Mouse (Mus musculus): ENCODE measurements around the gene Rfc1. TPM values are rescaled to one million over a fixed set of nuclear protein-coding genes. Genes with fewer than 3 reads are reported as not detected.
"Not testable (repeated sequence)": the region's sequence is repeated elsewhere in the genome, so short reads cannot be mapped to it uniquely, and the experiment has no call there.

Rfc1 gene
- polyA plus RNA-seq, 1 experiment from 2014 or later, result 50.2 TPM

DNA sequence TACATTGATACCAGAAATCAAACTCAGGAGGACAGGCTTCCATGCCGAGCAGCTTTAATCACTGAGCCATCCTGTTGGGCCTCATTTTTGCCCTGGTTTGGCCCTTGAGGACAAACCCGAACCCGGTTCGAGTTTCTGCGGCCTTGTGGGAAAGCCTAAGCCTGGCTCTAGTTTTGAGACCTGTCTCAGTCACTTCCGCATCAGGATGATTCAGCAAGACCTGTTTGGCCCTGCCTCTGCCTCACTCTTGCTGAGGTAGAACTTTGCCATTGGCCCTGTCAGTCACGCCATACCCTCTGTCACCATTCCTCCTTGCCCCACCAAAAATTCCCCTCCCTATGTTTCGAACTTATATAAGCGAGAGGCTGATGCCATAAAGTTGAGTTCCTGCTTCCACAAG lies 35.3 kb downstream of the Rfc1 start:
- DNase-seq (ENCODE audit: low read depth, low spot score) (no peak), ATAC-seq (no peak)
- ChIA-PET CTCF (no interaction called here), POLR2A (no interaction called here)
- in situ Hi-C loops (cut with MboI; ENCODE audit: low pct_unique_long_range_greater_than_20kb), result no loop called here
- TF ChIP-seq CTCF (IDR thresholded peaks at IDR 0.05), result no peak
- H3K27me3 ChIP-seq, result no peaks in the 10 kb centered on the region

DNA sequence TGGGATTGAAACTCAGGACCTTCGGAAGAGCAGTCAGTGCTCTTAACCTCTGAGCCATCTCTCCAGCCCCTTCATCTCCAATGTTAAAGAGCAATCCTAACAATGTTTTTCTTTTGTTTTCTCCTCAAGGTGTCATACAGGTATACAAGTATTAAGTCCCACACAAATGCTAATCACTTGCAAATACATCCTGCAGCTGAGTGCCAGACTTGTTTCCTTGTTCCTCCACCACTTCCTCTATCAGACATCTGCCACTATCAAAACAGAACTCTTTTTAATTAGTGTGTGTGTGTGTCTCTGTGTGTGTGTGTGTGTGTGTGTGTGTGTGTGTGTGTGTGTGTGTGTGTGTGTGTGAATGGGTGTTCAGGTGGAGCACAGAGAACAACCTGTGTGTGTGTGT lies 35.8 kb downstream of the Rfc1 start:
- POLR2A ChIA-PET; in situ Hi-C loops (cut with MboI; ENCODE audit: low pct_unique_long_range_greater_than_20kb); H3K27me3 ChIP-seq; ATAC-seq; DNase-seq (ENCODE audit: low read depth, low spot score); CTCF ChIA-PET: not testable (repeated sequence)

DNA sequence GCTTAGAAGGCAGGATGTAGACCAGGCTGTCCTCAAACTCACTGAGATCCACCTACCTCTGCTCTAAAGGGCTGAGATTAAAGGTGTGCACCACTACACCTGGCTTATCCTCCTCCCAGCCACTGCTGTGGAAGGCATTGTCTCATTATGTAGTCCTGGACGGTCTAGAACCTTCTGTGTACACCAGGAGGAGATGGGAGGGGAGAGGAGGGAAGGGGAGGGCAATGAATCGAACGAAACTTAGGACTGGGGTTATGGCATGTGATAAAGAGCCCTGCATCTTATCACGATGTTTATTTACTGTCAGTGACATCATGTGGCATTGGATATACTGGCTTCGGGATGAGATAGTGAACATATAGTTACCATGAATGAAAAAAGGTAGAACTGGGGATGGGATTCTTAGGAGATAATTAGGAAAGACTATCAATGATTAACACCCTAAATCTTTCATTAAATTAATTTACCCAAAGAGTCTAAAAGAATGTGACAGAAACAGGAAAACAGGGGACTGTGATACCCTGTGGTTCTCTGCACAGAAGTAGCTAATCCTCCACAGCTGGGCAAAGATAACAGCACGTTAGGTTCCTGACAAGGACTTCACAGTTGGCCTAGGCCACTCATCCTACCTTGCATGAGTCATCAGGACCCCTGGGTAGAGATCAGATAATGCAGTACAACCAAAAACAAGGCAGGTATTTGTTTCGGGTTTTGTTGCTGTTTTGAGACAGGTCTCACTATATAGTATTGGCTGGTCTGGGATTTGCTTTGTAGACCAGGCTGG lies 37.1 kb downstream of the Rfc1 start:
- in situ Hi-C loops (cut with MboI; ENCODE audit: low pct_unique_long_range_greater_than_20kb), result no loop called here
- DNase-seq (ENCODE audit: low read depth, low spot score) (peak; percentile 7), ATAC-seq (peak; percentile 47)
- H3K27me3 ChIP-seq, result no peaks in the 10 kb centered on the region
- CTCF ChIA-PET, result no interaction called here
- no peak for TF ChIP-seq CTCF (IDR thresholded peaks at IDR 0.05)
- POLR2A ChIA-PET, result no interaction called here

DNA sequence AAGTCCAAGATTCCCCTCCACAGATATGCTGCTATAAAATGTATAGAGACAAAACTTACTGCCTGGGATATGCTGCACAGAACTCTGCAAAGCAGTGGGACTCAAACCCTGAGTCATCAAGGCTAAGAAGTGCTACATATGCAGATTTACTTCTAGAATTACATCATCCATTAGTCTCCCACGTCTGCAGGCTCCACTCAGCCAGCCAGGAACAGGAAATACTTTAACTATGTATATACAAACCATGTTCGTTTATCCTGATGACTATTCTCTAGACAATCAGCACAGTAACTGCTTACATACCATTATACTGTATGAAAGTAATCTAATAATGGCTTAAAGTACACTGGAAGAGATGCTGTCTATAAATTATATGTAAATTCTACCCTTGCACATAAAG lies 41.2 kb downstream of the Rfc1 start:
- ChIA-PET POLR2A (interaction anchor here (0.9 to 1.0 kb wide), 2 partner anchors 8 to 12 kb away, joined by 3 read pairs; no protein-coding TSS in a partner anchor), CTCF (interaction anchor here (0.6 to 1.8 kb wide), 7 partner anchors 10 to 294 kb away, joined by 3 to 4 read pairs (median 3); no protein-coding TSS in a partner anchor)
- in situ Hi-C loops (cut with MboI; ENCODE audit: low pct_unique_long_range_greater_than_20kb), result no loop called here
- no peak for TF ChIP-seq CTCF (IDR thresholded peaks at IDR 0.05)
- no peak for DNase-seq (ENCODE audit: low read depth, low spot score)
- H3K27me3 ChIP-seq, result no peaks in the 10 kb centered on the region
- no peak for ATAC-seq

DNA sequence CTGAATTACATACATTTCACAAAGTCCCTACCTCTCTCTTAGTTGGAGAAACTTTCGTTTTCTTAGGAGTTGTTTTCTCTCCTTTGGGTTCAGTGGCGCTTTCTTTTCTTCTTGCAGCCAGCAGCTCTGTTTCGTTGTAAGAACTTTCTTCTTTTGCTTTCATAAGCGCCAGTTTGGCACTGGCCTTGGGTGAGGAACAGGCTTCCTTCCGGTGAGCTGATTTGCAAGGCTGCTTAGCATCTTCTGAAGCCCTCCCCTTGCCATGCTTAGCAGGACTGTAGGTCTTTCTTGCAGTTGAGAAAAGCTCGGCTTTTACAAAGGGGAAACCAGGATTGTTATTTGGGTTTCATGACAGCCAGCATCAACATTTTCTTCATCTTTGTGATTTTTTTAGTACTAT lies 41.8 kb downstream of the Rfc1 start:
- no peak for TF ChIP-seq CTCF (IDR thresholded peaks at IDR 0.05)
- ATAC-seq, result no peak
- DNase-seq (ENCODE audit: low read depth, low spot score), result no peak
- no peaks in the 10 kb centered on the region for H3K27me3 ChIP-seq
- ChIA-PET POLR2A (interaction anchor here (0.9 kb wide), 1 partner anchor 11 kb away, joined by 3 read pairs; no protein-coding TSS in a partner anchor), CTCF (interaction anchor here (0.8 to 1.8 kb wide), 6 partner anchors 13 to 290 kb away, joined by 3 to 4 read pairs (median 4); no protein-coding TSS in a partner anchor)
- in situ Hi-C loops (cut with MboI; ENCODE audit: low pct_unique_long_range_greater_than_20kb), result no loop called here

DNA sequence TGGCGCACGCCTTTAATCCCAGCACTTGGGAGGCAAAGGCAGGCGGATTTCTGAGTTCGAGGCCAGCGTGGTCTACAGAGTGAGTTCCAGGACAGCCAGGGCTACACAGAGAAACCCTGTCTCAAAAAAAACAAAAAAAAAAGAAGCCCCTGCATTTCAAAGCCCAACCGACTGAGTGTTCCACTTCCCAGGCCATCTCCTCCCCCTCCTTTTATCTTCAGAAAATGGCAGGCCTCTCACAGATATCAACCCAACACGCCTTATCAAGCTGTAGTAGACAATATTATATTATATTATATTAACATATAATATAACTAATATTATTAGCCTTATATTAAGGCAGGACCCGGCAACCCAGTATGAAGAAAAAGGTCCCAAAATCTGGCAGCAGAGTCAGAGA lies 46.5 kb downstream of the Rfc1 start:
- in situ Hi-C loops (cut with MboI; ENCODE audit: low pct_unique_long_range_greater_than_20kb); ATAC-seq; H3K27me3 ChIP-seq; DNase-seq (ENCODE audit: low read depth, low spot score); CTCF ChIA-PET: not testable (repeated sequence)
- POLR2A ChIA-PET, result interaction anchor here (0.9 kb wide), 1 partner anchor 60 kb away, joined by 3 read pairs; no protein-coding TSS in a partner anchor

DNA sequence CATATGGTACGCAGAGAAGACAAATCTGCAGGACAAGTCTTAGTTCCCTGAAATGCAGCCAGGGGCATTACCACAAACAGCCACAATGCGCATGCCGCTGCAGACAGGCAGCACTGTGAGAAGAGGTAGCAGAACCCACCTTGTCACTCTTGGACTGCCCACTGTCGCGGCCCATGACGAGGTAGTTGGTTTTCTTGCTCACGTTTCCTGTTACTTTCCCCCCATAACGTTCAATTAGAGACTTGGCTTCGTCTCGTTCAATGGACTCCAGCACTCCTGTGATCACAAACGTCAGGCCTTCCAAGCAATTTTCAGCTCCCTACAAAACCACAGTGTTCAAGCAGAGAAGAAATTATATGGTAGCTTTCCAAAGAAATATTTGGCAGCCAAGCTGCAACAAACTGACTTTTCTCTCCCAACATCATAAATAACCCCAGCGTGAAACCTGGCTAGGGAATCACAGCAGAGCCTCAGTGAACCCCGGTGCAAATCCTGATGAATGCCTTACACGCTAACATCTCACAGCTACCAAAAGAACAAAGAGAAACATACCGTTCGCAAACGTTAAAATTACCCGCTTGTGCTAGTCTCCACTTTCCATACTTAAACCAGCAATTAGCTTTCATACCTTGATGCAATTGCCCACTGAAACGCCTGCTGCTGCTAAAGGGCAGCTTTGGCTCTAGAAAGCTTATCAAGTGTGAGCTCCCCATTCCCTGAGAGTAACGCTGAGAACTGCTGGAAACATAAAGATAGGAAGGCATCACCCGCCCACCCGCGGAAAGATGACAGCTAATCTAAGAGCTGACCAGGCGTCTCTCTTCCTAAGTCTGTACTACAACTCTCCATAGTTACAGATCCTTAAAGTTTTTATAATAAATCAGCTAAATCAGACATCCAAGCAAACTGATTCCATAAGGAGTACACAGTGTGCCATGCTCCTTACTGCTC lies 47.4 kb downstream of the Rfc1 start:
- POLR2A ChIA-PET, result interaction anchor here (0.6 kb wide), 1 partner anchor 237 kb away, joined by 3 read pairs; no protein-coding TSS in a partner anchor
- ATAC-seq, result no peak
- in situ Hi-C loops (cut with MboI; ENCODE audit: low pct_unique_long_range_greater_than_20kb), result no loop called here
- no peak for DNase-seq (ENCODE audit: low read depth, low spot score)
- CTCF ChIA-PET, result interaction anchor here (1.0 kb wide), 1 partner anchor 405 kb away, joined by 3 read pairs; no protein-coding TSS in a partner anchor
- no peaks in the 10 kb centered on the region for H3K27me3 ChIP-seq
- no peak for TF ChIP-seq CTCF (IDR thresholded peaks at IDR 0.05)

DNA sequence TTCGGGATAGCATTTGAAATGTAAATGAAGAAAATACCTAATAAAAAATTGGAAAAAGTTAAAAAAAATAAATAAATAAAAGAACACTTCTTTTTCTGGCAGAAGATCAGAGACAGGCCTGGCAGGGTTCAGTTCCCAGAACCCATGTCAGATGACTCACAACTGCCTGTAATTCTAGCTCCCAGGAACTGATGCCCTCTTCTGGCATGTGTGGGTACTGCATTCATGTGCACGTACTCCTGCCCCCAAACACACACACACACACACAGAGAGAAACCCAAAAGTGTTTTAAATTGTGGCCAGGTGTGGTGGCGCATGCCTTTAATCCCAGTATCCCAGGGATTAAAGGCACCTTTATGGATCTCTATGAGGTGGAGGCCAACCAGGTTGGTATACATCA lies 51.3 kb downstream of the Rfc1 start:
- POLR2A ChIA-PET, result interaction anchor here (2.2 kb wide), 1 partner anchor 9 kb away, joined by 4 read pairs; no protein-coding TSS in a partner anchor
- DNase-seq (ENCODE audit: low read depth, low spot score) (no peak), ATAC-seq (no peak)
- in situ Hi-C loops (cut with MboI; ENCODE audit: low pct_unique_long_range_greater_than_20kb), result no loop called here
- CTCF ChIA-PET, result interaction anchor here (1.2 kb wide), 1 partner anchor 11 kb away, joined by 4 read pairs; no protein-coding TSS in a partner anchor
- no peaks in the 10 kb centered on the region for H3K27me3 ChIP-seq
- peak; percentile 67 for TF ChIP-seq CTCF (IDR thresholded peaks at IDR 0.05)

DNA sequence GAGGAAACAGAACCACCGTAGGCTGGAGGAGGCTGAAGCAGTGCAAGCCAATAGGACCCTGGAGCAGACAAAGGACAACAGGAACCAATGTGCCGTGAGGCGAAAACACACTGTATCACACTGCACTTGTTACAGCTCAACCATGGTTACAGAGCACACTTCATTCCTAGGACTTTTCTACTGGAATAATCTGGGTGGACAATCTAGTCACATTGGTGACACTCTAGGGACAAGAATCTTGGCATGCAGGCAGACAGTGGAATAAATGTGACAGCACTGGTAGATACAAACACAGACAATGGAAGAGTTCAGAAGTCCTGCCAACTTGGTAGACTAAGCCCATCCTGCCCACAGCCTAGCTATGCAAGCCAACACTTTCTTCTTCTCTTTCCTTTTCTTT lies 54.3 kb downstream of the Rfc1 start:
- CTCF ChIA-PET, result interaction anchor here (0.6 kb wide), 1 partner anchor 19 kb away, joined by 3 read pairs; no protein-coding TSS in a partner anchor
- TF ChIP-seq CTCF (IDR thresholded peaks at IDR 0.05), result no peak
- ATAC-seq (no peak), DNase-seq (ENCODE audit: low read depth, low spot score) (no peak)
- H3K27me3 ChIP-seq, result no peaks in the 10 kb centered on the region
- in situ Hi-C loops (cut with MboI; ENCODE audit: low pct_unique_long_range_greater_than_20kb), result no loop called here
- POLR2A ChIA-PET, result no interaction called here

DNA sequence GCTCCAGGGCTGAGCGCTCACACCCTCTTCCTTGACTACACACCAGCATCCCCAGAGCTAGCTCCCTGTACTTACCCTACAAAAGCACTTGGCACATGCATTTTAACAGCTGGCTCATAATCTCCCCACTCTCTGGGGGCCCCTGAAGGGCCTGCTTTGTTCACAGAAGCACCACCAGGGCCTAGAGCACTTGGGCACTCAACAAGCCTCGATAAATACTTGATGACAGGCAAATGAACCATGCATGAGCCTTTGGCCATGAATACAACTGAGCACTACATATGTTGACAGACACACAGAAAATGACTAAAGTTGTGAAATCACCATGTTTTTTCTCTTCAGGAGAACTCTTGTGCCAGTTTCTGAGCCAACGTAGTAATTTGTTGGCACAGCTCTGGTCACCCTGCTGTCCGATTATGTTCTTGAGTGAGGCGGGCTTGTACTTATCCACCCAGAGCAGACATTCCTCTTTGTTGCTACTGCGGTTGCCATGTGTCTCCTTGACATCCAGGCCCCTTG lies 56.3 kb downstream of the Rfc1 start:
- in situ Hi-C loops (cut with MboI; ENCODE audit: low pct_unique_long_range_greater_than_20kb), result no loop called here
- no peak for DNase-seq (ENCODE audit: low read depth, low spot score)

More for the DNA sequence above, 56.3 kb downstream of the Rfc1 start:
- ChIA-PET POLR2A (interaction anchor here (0.9 kb wide), 1 partner anchor 25 kb away, joined by 3 read pairs; no protein-coding TSS in a partner anchor), CTCF (no interaction called here)
- no peak for TF ChIP-seq CTCF (IDR thresholded peaks at IDR 0.05)
- ATAC-seq, result no peak
- no peaks in the 10 kb centered on the region for H3K27me3 ChIP-seq

Measured in Patski (cell line).